Mouse (Mus musculus): ENCODE data around the gene Gm4513. TPM values are rescaled to one million over a fixed set of nuclear protein-coding genes. Genes with fewer than 3 reads are reported as not detected.
"Not testable (repeated sequence)": the region's sequence is repeated elsewhere in the genome, so short reads cannot be mapped to it uniquely, and the experiment has no call there.

Gm4513 gene
- polyA plus RNA-seq (2016; fragmentation: Nextera tagmentation; extraction: Ambion mirVana), result not detected in 2 replicates

DNA sequence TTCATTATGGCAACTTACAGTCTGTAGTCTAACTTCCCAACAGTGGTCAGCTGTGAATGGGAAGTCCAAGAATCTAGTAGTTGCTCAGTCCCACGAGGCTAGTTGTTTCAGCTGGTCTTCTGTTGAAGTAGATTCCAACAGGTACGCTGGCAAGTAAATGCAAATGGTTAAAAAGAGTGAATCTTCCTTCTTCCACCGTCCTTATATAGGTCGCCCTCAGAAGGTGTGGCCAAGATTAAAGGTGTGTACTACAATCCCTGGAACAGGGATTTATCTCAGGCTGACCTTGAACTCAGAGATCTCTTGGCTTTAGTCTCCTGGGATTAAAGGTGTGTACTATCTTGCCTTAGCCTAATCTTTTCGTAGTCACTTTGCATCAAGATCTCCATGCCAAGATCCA lies at the start of gene Gm4513:
TSS of gene Gm4513 (minus strand) at position 101 of the 400 bp plus-strand sequence.
- not testable (repeated sequence) for H3K27ac ChIP-seq; H3K9me3 ChIP-seq; H3K4me3 ChIP-seq; H3K27me3 ChIP-seq (ENCODE audit: insufficient read depth, poor library complexity, severe bottlenecking); H3K36me3 ChIP-seq; H3K4me1 ChIP-seq (replicated peaks); DNase-seq (ENCODE audit: low spot score)
- WGBS, result 84% methylated on average over 3 of the region's 5 CpGs

DNA sequence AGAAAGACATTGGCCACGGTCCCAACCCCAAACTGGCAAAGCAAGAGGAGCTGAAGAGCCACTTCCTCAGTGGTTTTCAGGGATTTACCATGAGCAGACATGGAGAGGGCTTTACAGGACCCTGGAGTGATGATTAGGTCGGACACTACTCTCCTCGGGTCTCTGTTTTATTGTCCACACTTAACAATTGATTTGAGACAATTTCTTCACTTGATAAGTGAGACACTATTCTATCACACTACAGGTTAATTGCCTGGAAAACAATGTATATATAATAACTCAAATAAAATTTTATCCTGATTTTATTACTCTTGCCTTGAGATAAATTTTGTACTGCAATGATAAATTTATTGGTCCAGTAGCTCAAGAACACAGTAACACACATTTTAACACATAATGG lies 22.7 kb downstream of the Gm4513 start, which contains the start of gene Gm4141:
TSS of gene Gm4141 (minus strand) at position 101 of the 400 bp plus-strand sequence.
- not testable (repeated sequence) for H3K27me3 ChIP-seq (ENCODE audit: insufficient read depth, poor library complexity, severe bottlenecking); H3K36me3 ChIP-seq; H3K9me3 ChIP-seq; H3K4me3 ChIP-seq; H3K27ac ChIP-seq; DNase-seq (ENCODE audit: low spot score); H3K4me1 ChIP-seq (replicated peaks)
- no CpG with 5 or more reads among the region's 3 CpGs for WGBS

DNA sequence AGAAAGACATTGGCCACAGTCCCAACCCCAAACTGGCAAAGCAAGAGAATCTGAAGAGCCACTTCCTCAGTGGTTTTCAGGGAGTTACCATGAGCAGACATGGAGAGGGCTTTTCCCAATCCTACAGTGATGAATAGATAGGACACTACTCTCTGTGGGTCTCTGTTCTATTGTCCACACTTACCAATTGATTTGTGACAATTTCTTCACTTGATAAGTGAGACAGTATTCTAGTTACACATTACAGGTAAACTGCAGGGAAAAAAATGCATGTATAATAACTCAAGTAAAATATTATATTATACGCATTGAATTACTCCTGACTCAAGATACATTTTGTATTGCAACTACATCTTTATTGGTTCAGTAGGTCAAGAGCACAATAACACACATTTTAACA lies 53.2 kb downstream of the Gm4513 start, which contains the start of gene Gm5726:
TSS of gene Gm5726 (minus strand) at position 101 of the 400 bp plus-strand sequence.
- DNase-seq (ENCODE audit: low spot score); H3K9me3 ChIP-seq; H3K27me3 ChIP-seq (ENCODE audit: insufficient read depth, poor library complexity, severe bottlenecking); H3K36me3 ChIP-seq; H3K4me1 ChIP-seq (replicated peaks); H3K4me3 ChIP-seq; H3K27ac ChIP-seq: not testable (repeated sequence)
- WGBS, result no CpG with 5 or more reads among the region's 1 CpGs

Other genes with a start within 250 kb of the Gm4513 start
- not detected in 2 replicates for gene Gm5728, start 223.6 kb downstream of the Gm4513 start, polyA plus RNA-seq (2016; fragmentation: Nextera tagmentation; extraction: Ambion mirVana)
- not detected in 2 replicates for gene Vmn1r100, start 181.1 kb downstream of the Gm4513 start, polyA plus RNA-seq (2016; fragmentation: Nextera tagmentation; extraction: Ambion mirVana)
- not detected in 2 replicates for gene Vmn1r101, start 156.4 kb downstream of the Gm4513 start, polyA plus RNA-seq (2016; fragmentation: Nextera tagmentation; extraction: Ambion mirVana)
- gene Gm10670, start 124.1 kb downstream of the Gm4513 start, polyA plus RNA-seq (2016; fragmentation: Nextera tagmentation; extraction: Ambion mirVana), result not detected in 2 replicates
- not detected in 2 replicates for gene Vmn1r103, start 88.5 kb downstream of the Gm4513 start, polyA plus RNA-seq (2016; fragmentation: Nextera tagmentation; extraction: Ambion mirVana)
- gene Vmn1r104, start 65.2 kb downstream of the Gm4513 start, polyA plus RNA-seq (2016; fragmentation: Nextera tagmentation; extraction: Ambion mirVana), result not detected in 2 replicates
- not detected in 2 replicates for gene Gm5726, start 53.3 kb downstream of the Gm4513 start, polyA plus RNA-seq (2016; fragmentation: Nextera tagmentation; extraction: Ambion mirVana)
- not detected in 2 replicates for gene Gm4141, start 22.8 kb downstream of the Gm4513 start, polyA plus RNA-seq (2016; fragmentation: Nextera tagmentation; extraction: Ambion mirVana)
- gene Vmn1r107, start 69.9 kb upstream of the Gm4513 start, polyA plus RNA-seq (2016; fragmentation: Nextera tagmentation; extraction: Ambion mirVana), result not detected in 2 replicates
- gene Vmn1r111, start 104.2 kb upstream of the Gm4513 start, polyA plus RNA-seq (2016; fragmentation: Nextera tagmentation; extraction: Ambion mirVana), result not detected in 2 replicates
- not detected in 2 replicates for gene Gm10668, start 131.6 kb upstream of the Gm4513 start, polyA plus RNA-seq (2016; fragmentation: Nextera tagmentation; extraction: Ambion mirVana)
- not detected in 2 replicates for gene Vmn1r112, start 172.2 kb upstream of the Gm4513 start, polyA plus RNA-seq (2016; fragmentation: Nextera tagmentation; extraction: Ambion mirVana)
- not detected in 2 replicates for gene Vmn1r113, start 188.3 kb upstream of the Gm4513 start, polyA plus RNA-seq (2016; fragmentation: Nextera tagmentation; extraction: Ambion mirVana)
- not detected in 2 replicates for gene Vmn1r114, start 213.2 kb upstream of the Gm4513 start, polyA plus RNA-seq (2016; fragmentation: Nextera tagmentation; extraction: Ambion mirVana)
- gene Vmn1r115, start 246.0 kb upstream of the Gm4513 start, polyA plus RNA-seq (2016; fragmentation: Nextera tagmentation; extraction: Ambion mirVana), result not detected in 2 replicates

Data from hindbrain, embryonic 10.5 days (tissue).